Mouse (Mus musculus): ENCODE data around the gene Elob. TPM values are rescaled to one million over a fixed set of nuclear protein-coding genes. Genes with fewer than 3 reads are reported as not detected.

The Elob gene
- 1,710 and 1,770 TPM in 2 replicates for polyA plus RNA-seq (2021; fragmentation: Nextera tagmentation)
- long read RNA-seq, experiment 1, transcript Elob-201 (4 exons, 537 nt) = major isoform, 502 of 610 reads
- long read RNA-seq, experiment 1, transcript Elob-204 (4 exons, 414 nt) = minor isoform, 13 of 610 reads
- long read RNA-seq, experiment 1, transcript Elob-202 (3 exons, 581 nt) = minor isoform, 91 of 610 reads
- long read RNA-seq, experiment 1, partial matches to known transcripts = 3 of 610 reads
- long read RNA-seq, experiment 1, other reads (novel, unspliced or antisense) = 0 of 610 reads
- long read RNA-seq, experiment 2, transcript Elob-201 (4 exons, 537 nt) = major isoform, 36 of 47 reads
- long read RNA-seq, experiment 2, partial matches to known transcripts = 2 of 47 reads
- long read RNA-seq, experiment 2, other reads (novel, unspliced or antisense) = 0 of 47 reads

GRCm38 (mm10) chr17:23829064-23829619 lies at the start of gene Elob:
Gene Elob (minus strand): TSS chr17:23829136.

GRCm38 (mm10) chr17:23867756-23868155 lies 38.8 kb upstream of the Elob start, which contains the start of gene Prss21:
Gene Prss21 (plus strand): TSS chr17:23868056.

DNA sequence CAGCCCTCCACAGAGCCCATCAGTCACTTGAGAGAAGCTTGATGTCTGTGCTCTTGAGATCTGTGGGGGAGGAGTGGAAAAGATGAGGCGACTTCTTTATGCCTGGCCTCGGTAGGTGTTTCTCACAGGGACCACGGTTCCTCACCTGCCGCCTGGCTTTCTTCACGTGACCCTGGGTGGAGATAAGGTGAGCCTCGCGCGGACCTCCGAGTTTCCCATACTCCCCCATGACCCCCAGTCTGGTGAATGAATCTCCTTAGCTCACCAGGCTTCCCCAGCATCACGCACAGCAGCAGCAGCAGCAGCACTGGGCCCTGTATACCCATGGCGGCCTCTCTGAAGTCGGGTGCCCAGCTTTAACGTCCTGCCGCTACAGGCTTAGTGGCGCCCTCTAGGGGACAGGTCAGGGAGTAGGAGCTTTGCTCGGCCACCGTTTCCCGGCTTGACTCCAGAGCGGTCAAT lies 14.9 kb upstream of the Elob start, which contains the start of the genes Prss32 and Prss41:
Gene Prss32 (plus strand): TSS at position 44 of the 462 bp plus-strand sequence.
Gene Prss41 (minus strand): TSS at position 361 of the 462 bp plus-strand sequence.

DNA sequence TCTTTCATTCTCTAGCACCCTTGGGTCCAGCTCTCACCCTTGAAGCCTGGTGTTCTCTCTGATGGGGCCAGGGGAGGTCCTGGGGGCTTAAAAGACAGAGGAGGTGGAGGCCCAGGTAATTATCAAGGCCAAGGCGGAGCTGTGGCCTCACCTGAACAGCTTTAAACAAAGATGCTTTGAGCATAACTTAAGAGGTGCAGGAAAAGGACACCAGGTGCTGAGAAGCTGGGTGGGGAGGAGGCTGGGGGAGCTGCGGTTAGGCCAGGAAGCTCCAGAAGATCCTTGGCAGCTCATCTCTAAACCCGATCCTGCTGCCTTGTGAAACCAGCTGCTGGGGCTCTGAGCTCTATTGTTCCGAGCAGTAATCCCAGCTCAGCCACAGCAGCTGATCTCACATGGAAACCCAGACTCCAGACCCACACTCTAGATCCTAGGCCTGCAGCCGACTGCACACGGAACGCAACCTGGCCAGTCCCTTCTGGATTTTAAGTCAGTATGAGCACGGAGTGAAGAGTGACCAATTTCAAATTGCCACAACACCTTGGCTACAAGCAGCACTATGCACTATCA lies 7.2 kb upstream of the Elob start, which contains the start of gene Prss33:
Gene Prss33 (minus strand): TSS at position 51 of the 570 bp plus-strand sequence.

GRCm38 (mm10) chr17:23790269-23791078 lies 38.5 kb downstream of the Elob start, which contains the start of gene Srrm2:
Gene Srrm2 (plus strand): TSS chr17:23790532.

GRCm38 (mm10) chr17:23785561-23786471 lies 43.1 kb downstream of the Elob start, which contains the start of gene Flywch2:
Gene Flywch2 (minus strand): TSS chr17:23786081.

Small RNAs within 50 kb of the gene (microRNA-seq; reads per million reads assigned to microRNA genes)
- gene Mir5125 = 1.9 reads per million

Other genes starting within 250 kb of the Elob start
- gene Zfp13, start 229.6 kb downstream of the Elob start, polyA plus RNA-seq (2021; fragmentation: Nextera tagmentation) = 13.2 and 14.6 TPM in 2 replicates
- gene Zscan10, start 228.3 kb downstream of the Elob start, polyA plus RNA-seq (2021; fragmentation: Nextera tagmentation) = 0.08 and 0.20 TPM in 2 replicates
- 0.10 and 0.13 TPM in 2 replicates for gene Mmp25, start 183.9 kb downstream of the Elob start, polyA plus RNA-seq (2021; fragmentation: Nextera tagmentation)
- gene Bicdl2, start 168.6 kb downstream of the Elob start, polyA plus RNA-seq (2021; fragmentation: Nextera tagmentation) = not detected in 2 replicates
- gene Hcfc1r1, start 155.5 kb downstream of the Elob start, polyA plus RNA-seq (2021; fragmentation: Nextera tagmentation) = 225 and 235 TPM in 2 replicates
- gene Thoc6, start 155.3 kb downstream of the Elob start, polyA plus RNA-seq (2021; fragmentation: Nextera tagmentation) = 8.1 and 9.0 TPM in 2 replicates
- 3.6 and 6.5 TPM in 2 replicates for gene Tnfrsf12a, start 151.7 kb downstream of the Elob start, polyA plus RNA-seq (2021; fragmentation: Nextera tagmentation)
- 0.13 TPM in 1 of 2 replicates, not detected in the other for gene Cldn6, start 149.9 kb downstream of the Elob start, polyA plus RNA-seq (2021; fragmentation: Nextera tagmentation)
- 0.15 and 0.95 TPM in 2 replicates for gene Cldn9, start 145.1 kb downstream of the Elob start, polyA plus RNA-seq (2021; fragmentation: Nextera tagmentation)
- not detected in 2 replicates for gene 1520401A03Rik, start 106.4 kb downstream of the Elob start, polyA plus RNA-seq (2021; fragmentation: Nextera tagmentation)
- gene Pkmyt1, start 102.8 kb downstream of the Elob start, polyA plus RNA-seq (2021; fragmentation: Nextera tagmentation) = 1.6 and 2.2 TPM in 2 replicates
- 106 and 116 TPM in 2 replicates for gene Paqr4, start 88.3 kb downstream of the Elob start, polyA plus RNA-seq (2021; fragmentation: Nextera tagmentation)
- 0.60 and 0.85 TPM in 2 replicates for gene Kremen2, start 83.3 kb downstream of the Elob start, polyA plus RNA-seq (2021; fragmentation: Nextera tagmentation)
- 256 and 293 TPM in 2 replicates for gene Flywch1, start 57.5 kb downstream of the Elob start, polyA plus RNA-seq (2021; fragmentation: Nextera tagmentation)
- gene Flywch2, start 43.1 kb downstream of the Elob start, polyA plus RNA-seq (2021; fragmentation: Nextera tagmentation) = 22.4 and 25.0 TPM in 2 replicates
- 297 and 334 TPM in 2 replicates for gene Srrm2, start 38.6 kb downstream of the Elob start, polyA plus RNA-seq (2021; fragmentation: Nextera tagmentation)
- not detected in 2 replicates for gene Prss33, start 6.9 kb upstream of the Elob start, polyA plus RNA-seq (2021; fragmentation: Nextera tagmentation)
- gene Prss32, start 14.7 kb upstream of the Elob start, polyA plus RNA-seq (2021; fragmentation: Nextera tagmentation) = not detected in 2 replicates
- 0.08 and 0.48 TPM in 2 replicates for gene Prss41, start 15.0 kb upstream of the Elob start, polyA plus RNA-seq (2021; fragmentation: Nextera tagmentation)
- gene Prss21, start 38.9 kb upstream of the Elob start, polyA plus RNA-seq (2021; fragmentation: Nextera tagmentation) = not detected in 2 replicates
- 0.25 TPM in 1 of 2 replicates, not detected in the other for gene Dcpp1, start 51.7 kb upstream of the Elob start, polyA plus RNA-seq (2021; fragmentation: Nextera tagmentation)
- gene Dcpp2, start 51.7 kb upstream of the Elob start, polyA plus RNA-seq (2021; fragmentation: Nextera tagmentation) = not detected in 2 replicates
- not detected in 2 replicates for gene Dcpp3, start 88.3 kb upstream of the Elob start, polyA plus RNA-seq (2021; fragmentation: Nextera tagmentation)
- 0.18 and 0.30 TPM in 2 replicates for gene Sbp, start 112.5 kb upstream of the Elob start, polyA plus RNA-seq (2021; fragmentation: Nextera tagmentation)
- gene Sbpl, start 126.1 kb upstream of the Elob start, polyA plus RNA-seq (2021; fragmentation: Nextera tagmentation) = not detected in 2 replicates
- gene Prss30, start 151.4 kb upstream of the Elob start, polyA plus RNA-seq (2021; fragmentation: Nextera tagmentation) = 0.21 and 0.34 TPM in 2 replicates
- 0.25 and 0.28 TPM in 2 replicates for gene Prss22, start 169.0 kb upstream of the Elob start, polyA plus RNA-seq (2021; fragmentation: Nextera tagmentation)
- gene Prss27, start 209.0 kb upstream of the Elob start, polyA plus RNA-seq (2021; fragmentation: Nextera tagmentation) = not detected in 2 replicates
- 28.2 and 31.2 TPM in 2 replicates for gene Kctd5, start 244.3 kb upstream of the Elob start, polyA plus RNA-seq (2021; fragmentation: Nextera tagmentation)